Mouse (Mus musculus) neural tube, embryonic 14.5 days (tissue): Measurements from ENCODE around the gene Bfsp1. TPM values are rescaled to one million over a fixed set of nuclear protein-coding genes. Genes with fewer than 3 reads are reported as not detected.

Experiments used
- ATAC-seq: fragments of 200-750 bp; cut with Nextera tagmentation; 2 replicates; pipeline ENCODE4 v1.8.0; 2017; ENCODE audit warnings: low read depth, mild to moderate bottlenecking, moderate TSS enrichment, moderate library complexity
- H3K27ac ChIP-seq: fragments of 300-500 bp; sonication (generic); 2 replicates; pipeline ENCODE4 v1.5.1; 2014; ENCODE audit warnings: low read depth, mild to moderate bottlenecking, control low read depth, low read length, moderate library complexity, mixed read lengths
- H3K27me3 ChIP-seq: fragments of 300-500 bp; sonication (generic); 2 replicates; pipeline ENCODE4 v1.6.1; 2014; ENCODE audit warnings: low read length; ENCODE audit not compliant: control insufficient read depth, insufficient read depth
- H3K36me3 ChIP-seq: fragments of 300-500 bp; sonication (generic); 2 replicates; pipeline ENCODE4 v1.6.1; 2014; ENCODE audit warnings: low read length, mixed read lengths; ENCODE audit not compliant: control insufficient read depth, insufficient read depth
- H3K4me1 ChIP-seq: fragments of 300-500 bp; sonication (generic); 2 replicates; pipeline ENCODE4 v1.6.1; 2014; ENCODE audit warnings: low read length; ENCODE audit not compliant: control insufficient read depth, insufficient read depth
- H3K4me2 ChIP-seq: fragments of 300-500 bp; sonication (generic); 2 replicates; pipeline ENCODE4 v1.6.1; 2014; ENCODE audit warnings: mild to moderate bottlenecking, low read depth, low read length, control low read depth
- H3K4me3 ChIP-seq: fragments of 300-500 bp; sonication (generic); 2 replicates; pipeline ENCODE4 v1.5.1; 2014; ENCODE audit warnings: low read depth, low read length, control low read depth, mixed read lengths
- H3K9ac ChIP-seq: fragments of 300-500 bp; sonication (generic); replicated peaks from 2 replicates; pipeline ENCODE4 v1.6.1; 2014; ENCODE audit warnings: low read depth, mild to moderate bottlenecking, control low read depth, low read length, mixed read lengths
- H3K9me3 ChIP-seq: fragments of 300-500 bp; sonication (generic); 2 replicates; pipeline ENCODE4 v1.6.1; 2016; ENCODE audit warnings: low read length; ENCODE audit not compliant: control insufficient read depth
- WGBS: fragments of 180-500 bp; shearing (Covaris S2); extraction: QIAGEN DNeasy Blood & Tissue Kit; methylation state at CpG from one replicate; pipeline ENCODE4 v1.1.7; 2014; 5-methylcytosine and 5-hydroxymethylcytosine counted together
- polyA plus RNA-seq: library from polyadenylated mRNA; unstranded; fragments of >200 nt; fragmentation: Nextera tagmentation; extraction: Ambion mirVana; gene quantifications from 2 replicates; pipeline ENCODE4 v1.2.1, GENCODE M21; 2014

Bfsp1 gene
- polyA plus RNA-seq, 1 experiment from 2014 or later, result 1.3 TPM

DNA sequence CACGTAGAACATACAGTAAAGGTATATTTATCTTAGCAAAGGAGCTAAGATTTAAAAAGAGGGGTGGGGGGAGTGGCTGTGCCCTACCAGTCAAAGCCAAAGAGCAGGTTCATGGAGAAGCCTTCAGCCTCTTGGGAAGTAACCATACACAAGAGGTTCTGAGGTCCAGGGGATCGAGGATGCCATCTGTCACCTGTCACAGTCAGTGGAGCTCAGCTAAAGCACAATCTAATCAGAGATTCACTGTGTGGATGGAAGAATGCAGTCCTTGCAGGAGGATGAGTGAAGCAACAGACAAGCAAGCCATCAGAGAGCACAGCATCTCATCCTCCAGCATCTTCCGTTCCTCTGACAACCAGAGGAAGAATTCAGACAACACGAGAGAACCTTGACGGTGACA, 73.1 kb downstream of the Bfsp1 start:
- no peak overlapping the region for H3K4me2 ChIP-seq
- H3K9me3 ChIP-seq, result no peaks in the 10 kb centered on the region
- H3K9ac ChIP-seq, result no peak overlapping the region
- H3K27me3 ChIP-seq, result no peaks in the 10 kb centered on the region
- H3K27ac ChIP-seq, result no peak overlapping the region
- ATAC-seq, result no peak
- no peaks in the 10 kb centered on the region for H3K36me3 ChIP-seq
- no peak overlapping the region for H3K4me3 ChIP-seq
- 82% methylated on average over 5 of the region's 5 CpGs for WGBS
- H3K4me1 ChIP-seq, result no peaks in the 10 kb centered on the region

DNA sequence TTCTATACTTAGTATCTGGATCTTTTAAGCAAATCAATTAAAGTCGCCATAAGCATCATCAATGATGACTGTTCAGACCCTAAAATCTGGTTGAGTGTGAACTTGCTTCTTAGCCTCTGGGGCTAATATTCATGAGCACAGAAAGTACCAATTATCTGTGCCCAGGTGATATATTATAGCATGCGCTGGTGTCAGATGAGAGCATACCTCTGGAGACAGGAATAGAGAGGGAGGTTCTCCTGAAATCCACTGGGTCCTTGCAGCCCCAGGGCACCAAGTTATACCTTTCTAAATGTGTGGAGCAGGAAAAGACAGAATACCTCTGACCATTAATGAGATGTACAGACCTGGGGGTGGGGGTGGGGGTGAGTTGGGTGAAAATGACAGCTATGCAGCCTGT, 82.7 kb downstream of the Bfsp1 start:
- Histone ChIP-seq H3K27me3 (no peaks in the 10 kb centered on the region), H3K4me1 (no peaks in the 10 kb centered on the region), H3K4me2 (no peak overlapping the region), H3K36me3 (no peaks in the 10 kb centered on the region), H3K27ac (no peak overlapping the region), H3K9me3 (no peaks in the 10 kb centered on the region), H3K4me3 (no peak overlapping the region), H3K9ac (no peak overlapping the region)
- no peak for ATAC-seq
- WGBS, result 85% methylated on average over 2 of the region's 2 CpGs

Other genes with a start within 250 kb of the Bfsp1 start
- gene Dstn, start 52.1 kb upstream of the Bfsp1 start, polyA plus RNA-seq, result 452 and 484 TPM in 2 replicates
- 32.7 and 46.0 TPM in 2 replicates for gene Rrbp1, start 148.1 kb upstream of the Bfsp1 start, polyA plus RNA-seq
- not detected in 2 replicates for gene Banf2, start 169.9 kb upstream of the Bfsp1 start, polyA plus RNA-seq